Mouse (Mus musculus): ENCODE measurements around the gene Ttc4. TPM values are rescaled to one million over a fixed set of nuclear protein-coding genes. Genes with fewer than 3 reads are reported as not detected.

Ttc4 gene
- polyA plus RNA-seq, 1 experiment, result 87.8 TPM

GRCm38 (mm10) chr4:106645797-106646196 is 32.9 kb downstream of the Ttc4 start:
- DNase-seq, result no peak
- H3K27ac ChIP-seq (ENCODE audit: control insufficient read depth, insufficient read depth, low read length), result no peak overlapping the region
- no peak overlapping the region for H3K4me3 ChIP-seq (ENCODE audit: control insufficient read depth, insufficient read depth, low read length)
- no peak for TF ChIP-seq CTCF (IDR thresholded peaks at IDR 0.05; ENCODE audit: borderline replicate concordance, control insufficient read depth, extremely low read depth, insufficient read depth, low read length, poor library complexity)
- TF ChIP-seq POLR2A (IDR thresholded peaks at IDR 0.05; ENCODE audit: control insufficient read depth, extremely low read depth, insufficient read depth, low read length, poor library complexity), result no peak
- no peaks in the 10 kb centered on the region for H3K4me1 ChIP-seq (replicated peaks; ENCODE audit: control insufficient read depth, insufficient read depth, low read length)
- H3K36me3 ChIP-seq (ENCODE audit: control insufficient read depth, insufficient read depth, low read length), result no peaks in the 10 kb centered on the region
- no peaks in the 10 kb centered on the region for H3K27me3 ChIP-seq (ENCODE audit: control insufficient read depth, insufficient read depth, low read length)
- 91% methylated on average over 5 of the region's 5 CpGs for WGBS

- WGBS, result 86% methylated on average over 6 of the region's 6 CpGs
- no peak for DNase-seq
- Histone ChIP-seq H3K36me3 (ENCODE audit: control insufficient read depth, insufficient read depth, low read length) (no peaks in the 10 kb centered on the region), H3K27me3 (ENCODE audit: control insufficient read depth, insufficient read depth, low read length) (no peaks in the 10 kb centered on the region), H3K4me3 (ENCODE audit: control insufficient read depth, insufficient read depth, low read length) (no peak overlapping the region), H3K4me1 (replicated peaks; ENCODE audit: control insufficient read depth, insufficient read depth, low read length) (no peaks in the 10 kb centered on the region), H3K27ac (ENCODE audit: control insufficient read depth, insufficient read depth, low read length) (no peak overlapping the region)
- TF ChIP-seq POLR2A (IDR thresholded peaks at IDR 0.05; ENCODE audit: control insufficient read depth, extremely low read depth, insufficient read depth, low read length, poor library complexity), result no peak
- TF ChIP-seq CTCF (IDR thresholded peaks at IDR 0.05; ENCODE audit: borderline replicate concordance, control insufficient read depth, extremely low read depth, insufficient read depth, low read length, poor library complexity), result no peak
These were observed 34.5 kb downstream of the Ttc4 start for GRCm38 (mm10) chr4:106644218-106644610.

- 28% methylated on average over 8 of the region's 8 CpGs for WGBS
- TF ChIP-seq POLR2A (IDR thresholded peaks at IDR 0.05; ENCODE audit: control insufficient read depth, extremely low read depth, insufficient read depth, low read length, poor library complexity) (no peak), CTCF (IDR thresholded peaks at IDR 0.05; ENCODE audit: borderline replicate concordance, control insufficient read depth, extremely low read depth, insufficient read depth, low read length, poor library complexity) (no peak)
- H3K27ac ChIP-seq (ENCODE audit: control insufficient read depth, insufficient read depth, low read length), result no peak overlapping the region
- H3K4me3 ChIP-seq (ENCODE audit: control insufficient read depth, insufficient read depth, low read length), result no peak overlapping the region
- no peaks in the 10 kb centered on the region for H3K4me1 ChIP-seq (replicated peaks; ENCODE audit: control insufficient read depth, insufficient read depth, low read length)
- no peaks in the 10 kb centered on the region for H3K27me3 ChIP-seq (ENCODE audit: control insufficient read depth, insufficient read depth, low read length)
- DNase-seq, result no peak
- no peaks in the 10 kb centered on the region for H3K36me3 ChIP-seq (ENCODE audit: control insufficient read depth, insufficient read depth, low read length)
These were observed 35.1 kb downstream of the Ttc4 start for GRCm38 (mm10) chr4:106643483-106644217.

- Histone ChIP-seq H3K4me3 (ENCODE audit: control insufficient read depth, insufficient read depth, low read length) (no peak overlapping the region), H3K27me3 (ENCODE audit: control insufficient read depth, insufficient read depth, low read length) (no peaks in the 10 kb centered on the region), H3K36me3 (ENCODE audit: control insufficient read depth, insufficient read depth, low read length) (no peaks in the 10 kb centered on the region), H3K27ac (ENCODE audit: control insufficient read depth, insufficient read depth, low read length) (no peak overlapping the region), H3K4me1 (replicated peaks; ENCODE audit: control insufficient read depth, insufficient read depth, low read length) (no peaks in the 10 kb centered on the region)
- 69% methylated on average over 9 of the region's 9 CpGs for WGBS
- DNase-seq, result no peak
- TF ChIP-seq CTCF (IDR thresholded peaks at IDR 0.05; ENCODE audit: borderline replicate concordance, control insufficient read depth, extremely low read depth, insufficient read depth, low read length, poor library complexity) (no peak), POLR2A (IDR thresholded peaks at IDR 0.05; ENCODE audit: control insufficient read depth, extremely low read depth, insufficient read depth, low read length, poor library complexity) (no peak)
These were observed 44.7 kb downstream of the Ttc4 start for GRCm38 (mm10) chr4:106634086-106634479.

- Histone ChIP-seq H3K27me3 (ENCODE audit: control insufficient read depth, insufficient read depth, low read length) (no peaks in the 10 kb centered on the region), H3K27ac (ENCODE audit: control insufficient read depth, insufficient read depth, low read length) (no peak overlapping the region), H3K4me1 (replicated peaks; ENCODE audit: control insufficient read depth, insufficient read depth, low read length) (no peaks in the 10 kb centered on the region), H3K36me3 (ENCODE audit: control insufficient read depth, insufficient read depth, low read length) (no peaks in the 10 kb centered on the region), H3K4me3 (ENCODE audit: control insufficient read depth, insufficient read depth, low read length) (no peak overlapping the region)
- DNase-seq, result no peak
- TF ChIP-seq CTCF (IDR thresholded peaks at IDR 0.05; ENCODE audit: borderline replicate concordance, control insufficient read depth, extremely low read depth, insufficient read depth, low read length, poor library complexity) (no peak), POLR2A (IDR thresholded peaks at IDR 0.05; ENCODE audit: control insufficient read depth, extremely low read depth, insufficient read depth, low read length, poor library complexity) (no peak)
- 83% methylated on average over 8 of the region's 8 CpGs for WGBS
These were observed 45.3 kb downstream of the Ttc4 start for GRCm38 (mm10) chr4:106633281-106634085.

- WGBS, result 87% methylated on average over 1 of the region's 3 CpGs
- H3K27me3 ChIP-seq (ENCODE audit: control insufficient read depth, insufficient read depth, low read length), result no peaks in the 10 kb centered on the region; the same call in 1 of the 2 replicates
- no peak for DNase-seq
- TF ChIP-seq POLR2A (IDR thresholded peaks at IDR 0.05; ENCODE audit: control insufficient read depth, extremely low read depth, insufficient read depth, low read length, poor library complexity) (no peak), CTCF (IDR thresholded peaks at IDR 0.05; ENCODE audit: borderline replicate concordance, control insufficient read depth, extremely low read depth, insufficient read depth, low read length, poor library complexity) (no peak)
- H3K27ac ChIP-seq (ENCODE audit: control insufficient read depth, insufficient read depth, low read length), result no peak overlapping the region
- H3K4me3 ChIP-seq (ENCODE audit: control insufficient read depth, insufficient read depth, low read length), result no peak overlapping the region
- no peaks in the 10 kb centered on the region for H3K4me1 ChIP-seq (replicated peaks; ENCODE audit: control insufficient read depth, insufficient read depth, low read length)
- H3K36me3 ChIP-seq (ENCODE audit: control insufficient read depth, insufficient read depth, low read length), result no peaks in the 10 kb centered on the region
These were observed 46.4 kb downstream of the Ttc4 start for GRCm38 (mm10) chr4:106632313-106632712.

Measured in thymus, adult 2 months (tissue).